Mouse (Mus musculus): Measurements from ENCODE around the gene Wdfy4.

Wdfy4 gene

GRCm38 (mm10) chr14:33185068-33185800 is at the start of gene Wdfy4:
TSS of gene Wdfy4 (minus strand) at chr14:33185508.
- no peak for TF ChIP-seq GATA4 (IDR thresholded peaks at IDR 0.05; ENCODE audit: insufficient replicate concordance, low read length)

DNA sequence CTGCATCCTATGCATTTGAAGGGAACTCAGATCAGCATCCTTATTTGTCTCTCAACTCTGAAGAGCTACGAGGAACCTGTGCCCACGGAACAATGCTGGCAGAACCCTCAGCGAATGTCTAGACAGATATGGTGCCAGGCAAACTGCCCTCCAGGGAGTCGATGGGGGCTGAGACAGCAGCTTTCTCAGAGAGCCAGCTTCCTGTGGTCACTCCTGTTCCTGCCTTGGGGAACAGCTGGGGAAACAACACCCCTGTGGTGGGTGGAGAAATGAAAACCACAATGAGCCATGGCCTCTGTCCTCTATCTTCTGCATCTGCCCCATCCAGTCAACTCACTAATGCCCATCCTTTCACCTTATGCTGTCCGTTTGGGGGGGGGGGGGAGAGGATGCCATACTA is 46.7 kb upstream of the Wdfy4 start:
- no peak for TF ChIP-seq GATA4 (IDR thresholded peaks at IDR 0.05; ENCODE audit: insufficient replicate concordance, low read length)

- no peak for TF ChIP-seq GATA4 (IDR thresholded peaks at IDR 0.05; ENCODE audit: insufficient replicate concordance, low read length)
Measured at GRCm38 (mm10) chr14:33231311-33231710, 46.0 kb upstream of the Wdfy4 start.

- TF ChIP-seq GATA4 (IDR thresholded peaks at IDR 0.05; ENCODE audit: insufficient replicate concordance, low read length): no peak
Measured at GRCm38 (mm10) chr14:33230672-33231071, 45.4 kb upstream of the Wdfy4 start.

- TF ChIP-seq GATA4 (IDR thresholded peaks at IDR 0.05; ENCODE audit: insufficient replicate concordance, low read length): no peak
Measured at GRCm38 (mm10) chr14:33225235-33225634, 39.9 kb upstream of the Wdfy4 start.

DNA sequence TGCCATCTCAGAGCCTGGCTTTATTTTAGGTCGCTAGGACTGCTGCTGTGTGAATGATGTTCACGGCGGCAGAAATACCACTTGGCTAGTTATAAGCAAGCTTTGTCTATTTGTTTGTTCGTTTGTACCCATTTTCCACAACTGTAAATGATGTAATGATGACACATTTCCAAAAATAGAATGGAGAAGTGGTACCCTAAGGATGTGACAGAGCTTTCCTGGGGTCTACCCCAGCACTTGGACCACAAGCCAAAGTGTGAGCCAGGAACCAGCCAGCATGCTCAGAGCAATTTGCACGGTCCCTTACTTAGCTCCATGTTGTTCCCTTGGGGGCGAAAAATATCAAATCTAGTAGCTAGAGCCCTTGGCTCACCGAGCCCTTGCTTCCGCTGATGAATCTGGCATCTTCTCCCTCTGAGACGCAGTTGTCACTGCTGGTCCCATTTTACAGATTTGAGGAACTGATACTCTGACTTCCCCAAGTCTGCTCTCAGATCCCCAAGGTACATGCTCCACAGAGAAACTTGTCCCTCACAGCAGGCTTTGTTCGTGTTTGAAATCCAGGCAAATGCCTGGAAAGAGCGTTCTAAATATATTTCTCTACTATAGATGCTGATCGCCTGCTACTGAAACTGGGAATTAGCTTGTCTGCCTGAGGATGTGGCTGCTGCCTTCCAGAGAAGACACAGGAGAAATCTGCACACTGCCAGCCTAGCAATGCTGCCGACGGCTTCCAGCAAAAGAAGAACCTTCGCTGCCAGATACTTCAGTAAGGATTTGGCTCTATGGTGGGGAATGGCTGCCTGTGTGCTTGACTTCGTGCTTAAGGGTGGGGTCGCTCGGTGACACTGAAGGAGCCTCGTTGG is 31.3 kb upstream of the Wdfy4 start:
- TF ChIP-seq GATA4 (IDR thresholded peaks at IDR 0.05; ENCODE audit: insufficient replicate concordance, low read length): no peak

- TF ChIP-seq GATA4 (IDR thresholded peaks at IDR 0.05; ENCODE audit: insufficient replicate concordance, low read length): no peak
Measured at GRCm38 (mm10) chr14:33215163-33215562, 29.9 kb upstream of the Wdfy4 start.

DNA sequence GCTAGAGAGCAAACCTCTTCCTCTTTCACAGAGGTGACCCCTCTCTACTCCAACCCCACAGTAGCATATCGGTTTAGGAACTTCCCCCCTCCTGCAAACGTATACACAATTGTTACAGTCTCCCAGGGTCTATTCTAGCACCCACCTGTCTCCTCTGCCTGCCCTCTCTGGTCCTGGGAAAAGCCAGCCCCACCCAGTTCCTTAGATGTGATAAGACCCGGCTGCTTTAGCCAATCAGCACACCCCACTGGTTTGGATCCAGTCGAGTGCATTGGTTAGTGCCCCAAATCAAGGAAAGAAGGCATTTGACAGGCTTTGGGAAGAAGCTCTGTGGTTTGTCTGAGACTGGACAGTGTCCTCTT is 29.4 kb upstream of the Wdfy4 start:
- TF ChIP-seq GATA4 (IDR thresholded peaks at IDR 0.05; ENCODE audit: insufficient replicate concordance, low read length): no peak

DNA sequence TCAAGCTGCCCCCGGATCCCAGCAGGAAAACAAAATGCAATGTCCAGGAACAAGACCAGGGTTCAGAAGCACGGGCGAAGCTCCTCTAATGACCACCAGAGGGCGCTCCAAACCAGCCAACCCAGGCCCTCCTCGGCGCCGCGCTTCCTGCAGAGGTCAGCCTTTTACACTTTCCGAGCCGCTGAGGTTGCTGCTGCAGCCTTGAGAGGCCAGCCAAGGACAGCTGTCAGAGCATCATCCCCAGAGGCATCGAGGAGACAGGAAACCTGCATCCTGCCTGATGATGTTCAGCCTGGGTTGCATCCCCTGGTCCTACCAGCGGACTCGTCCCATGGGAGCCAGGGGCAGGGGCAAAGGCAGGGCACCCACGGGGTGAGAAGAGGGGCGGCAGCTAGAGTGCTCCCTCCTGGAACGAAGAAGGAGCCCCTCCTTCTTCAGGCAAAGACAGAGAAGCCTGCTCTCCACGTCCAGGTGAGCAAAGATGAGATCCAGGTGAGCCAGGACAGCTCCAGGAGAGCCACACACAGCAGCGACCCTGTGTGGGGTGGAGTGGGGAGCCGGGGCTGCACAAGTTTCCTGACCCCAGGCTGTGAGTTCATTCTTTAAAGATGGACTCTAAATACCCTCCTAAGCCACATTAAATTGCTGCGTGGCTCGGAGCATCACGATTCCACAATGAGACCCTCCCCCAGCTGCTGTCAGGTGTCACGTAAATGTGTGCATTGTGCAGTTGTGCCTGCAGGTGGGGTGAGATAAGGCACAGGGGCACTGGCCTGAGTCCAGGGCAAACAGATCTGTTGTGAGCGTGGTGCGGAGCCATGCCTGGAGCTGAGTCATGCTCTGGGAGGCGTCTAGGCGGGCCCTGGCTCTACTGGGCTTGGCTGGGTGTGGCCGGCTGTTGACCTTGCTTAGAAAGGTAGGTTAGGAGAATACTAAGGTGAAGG is 28.8 kb upstream of the Wdfy4 start, which contains the start of gene Arhgap22:
TSS of gene Arhgap22 (plus strand) at position 204 of the 944 bp plus-strand sequence.
- TF ChIP-seq GATA4 (IDR thresholded peaks at IDR 0.05; ENCODE audit: insufficient replicate concordance, low read length): no peak

GRCm38 (mm10) chr14:33212958-33213309 is 27.6 kb upstream of the Wdfy4 start:
- no peak for TF ChIP-seq GATA4 (IDR thresholded peaks at IDR 0.05; ENCODE audit: insufficient replicate concordance, low read length)

DNA sequence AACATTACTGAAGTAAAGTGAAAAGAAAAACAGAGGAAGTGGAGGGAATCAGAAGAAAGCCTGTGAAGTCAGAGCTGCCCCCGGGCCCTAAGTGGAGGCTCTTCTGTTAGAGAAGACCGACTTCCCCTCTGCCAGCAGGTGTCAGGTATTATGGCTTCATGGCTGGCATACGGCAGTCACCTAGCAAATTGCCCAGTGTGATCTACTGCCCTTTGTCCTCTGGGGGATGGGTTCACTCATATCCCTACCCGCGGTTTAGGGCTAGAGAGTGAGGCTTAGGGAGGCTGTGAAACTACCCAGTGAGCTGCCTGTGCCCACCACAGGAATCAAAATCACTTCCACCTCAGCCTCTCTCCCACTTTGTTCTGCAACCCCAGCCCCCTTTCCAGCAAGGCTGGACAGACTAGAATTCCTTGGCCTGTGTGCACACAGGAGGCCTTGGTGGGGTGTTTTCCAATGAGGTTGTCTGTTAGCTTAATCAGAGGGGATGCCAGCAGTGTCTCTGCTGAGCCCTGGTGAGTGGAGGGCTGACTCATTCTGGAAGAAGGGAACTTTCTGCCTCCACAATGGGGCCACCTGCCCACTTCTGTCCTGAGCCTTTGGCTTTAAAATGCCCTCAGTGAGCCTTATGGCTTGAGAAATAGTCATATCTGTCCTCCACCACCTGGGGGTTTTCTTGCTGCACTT is 27.1 kb upstream of the Wdfy4 start:
- TF ChIP-seq GATA4 (IDR thresholded peaks at IDR 0.05; ENCODE audit: insufficient replicate concordance, low read length): no peak

DNA sequence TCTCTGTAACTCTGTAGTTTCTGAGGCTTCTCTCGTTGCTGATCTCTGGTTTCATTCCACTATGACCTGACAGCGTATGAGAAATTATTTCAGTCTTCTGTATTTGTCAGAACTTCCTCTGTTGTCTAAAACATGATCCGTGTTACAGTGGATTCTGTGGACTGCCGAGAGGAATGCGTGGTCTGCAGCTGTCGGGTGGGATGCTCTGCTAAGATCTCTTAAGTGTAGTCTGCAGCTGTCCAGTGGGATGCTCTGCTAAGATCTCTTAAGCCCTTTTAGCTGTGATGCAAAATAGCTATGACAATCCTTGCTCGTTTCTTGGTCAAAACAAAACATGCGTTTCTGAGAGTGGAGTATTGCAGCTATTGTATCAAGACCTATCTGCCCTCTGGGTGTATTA is 25.5 kb upstream of the Wdfy4 start:
- TF ChIP-seq GATA4 (IDR thresholded peaks at IDR 0.05; ENCODE audit: insufficient replicate concordance, low read length): no peak

GRCm38 (mm10) chr14:33208331-33208730 is 23.0 kb upstream of the Wdfy4 start:
- no peak for TF ChIP-seq GATA4 (IDR thresholded peaks at IDR 0.05; ENCODE audit: insufficient replicate concordance, low read length)

GRCm38 (mm10) chr14:33207011-33207410 is 21.7 kb upstream of the Wdfy4 start:
- TF ChIP-seq GATA4 (IDR thresholded peaks at IDR 0.05; ENCODE audit: insufficient replicate concordance, low read length): no peak

Measured in liver, adult (tissue).